Comparison of ENCODE assay signal across 8 mouse cellular contexts in genomic region chr11:19991303-19991976, GRCm38 (mm10).
DNase-seq lines count a peak whose midpoint lies in the region; ATAC-seq lines count a peak whose summit lies in the region.

No protein-coding gene starts in this region.

- no peaks in the 10 kb centered on the region for H3K36me3 ChIP-seq in heart, embryonic 15.5 days
- no peaks in the 10 kb centered on the region for H3K36me3 ChIP-seq in heart, embryonic 12.5 days
- no peaks in the 10 kb centered on the region for H3K36me3 ChIP-seq in embryonic facial prominence, embryonic 14.5 days (ENCODE audit: control insufficient read depth, insufficient read depth, low read length)
- H3K36me3 ChIP-seq in limb, embryonic 13.5 days, result no peaks in the 10 kb centered on the region

- no peaks in the 10 kb centered on the region for H3K27me3 ChIP-seq in heart, embryonic 15.5 days
- H3K27me3 ChIP-seq in heart, embryonic 12.5 days (replicated peaks), result no peaks in the 10 kb centered on the region
- no peaks in the 10 kb centered on the region for H3K27me3 ChIP-seq in embryonic facial prominence, embryonic 14.5 days (replicated peaks; ENCODE audit: control insufficient read depth, insufficient read depth, low read length)
- no peaks in the 10 kb centered on the region for H3K27me3 ChIP-seq in limb, embryonic 13.5 days

- H3K4me3 ChIP-seq in heart, embryonic 15.5 days, result no peak overlapping the region
- H3K4me3 ChIP-seq in heart, embryonic 12.5 days, result no peak overlapping the region
- no peak overlapping the region for H3K4me3 ChIP-seq in brown adipose tissue, adult 24 weeks (ENCODE audit: insufficient read depth, low read depth, low read length)
- no peak overlapping the region for H3K4me3 ChIP-seq in embryonic facial prominence, embryonic 14.5 days (ENCODE audit: low read depth, low read length)
- no peak overlapping the region for H3K4me3 ChIP-seq in limb, embryonic 13.5 days

- WGBS in heart, embryonic 15.5 days, result 66% methylated on average over 12 of the region's 12 CpGs
- WGBS in heart, embryonic 12.5 days, result 70% methylated on average over 12 of the region's 12 CpGs
- WGBS in embryonic facial prominence, embryonic 14.5 days, result 57% methylated on average over 12 of the region's 12 CpGs
- 56% methylated on average over 12 of the region's 12 CpGs for WGBS in limb, embryonic 13.5 days

- H3K9me3 ChIP-seq in heart, embryonic 15.5 days (replicated peaks), result no peaks in the 10 kb centered on the region
- no peaks in the 10 kb centered on the region for H3K9me3 ChIP-seq in heart, embryonic 12.5 days (replicated peaks)
- no peaks in the 10 kb centered on the region for H3K9me3 ChIP-seq in embryonic facial prominence, embryonic 14.5 days (ENCODE audit: control insufficient read depth, low read length)
- no peaks in the 10 kb centered on the region for H3K9me3 ChIP-seq in limb, embryonic 13.5 days

- H3K4me1 ChIP-seq in heart, embryonic 15.5 days (replicated peaks), result peaks cover 51% of the 10 kb centered on the region
- peaks cover 59% of the 10 kb centered on the region for H3K4me1 ChIP-seq in heart, embryonic 12.5 days (replicated peaks)
- H3K4me1 ChIP-seq in brown adipose tissue, adult 24 weeks (ENCODE audit: control insufficient read depth, insufficient read depth, insufficient read length, low read length), result peaks cover 43% of the 10 kb centered on the region
- H3K4me1 ChIP-seq in embryonic facial prominence, embryonic 14.5 days (ENCODE audit: control insufficient read depth, insufficient read depth, low read length), result peaks cover 38% of the 10 kb centered on the region
- peaks cover 56% of the 10 kb centered on the region for H3K4me1 ChIP-seq in limb, embryonic 13.5 days

- 0 out of 2 replicates have a peak overlapping the region, but pooled peaks have one; percentile 22 for H3K27ac ChIP-seq in heart, embryonic 15.5 days
- no peak overlapping the region for H3K27ac ChIP-seq in heart, embryonic 12.5 days (ENCODE audit: poor library complexity, severe bottlenecking)
- 0 out of 2 replicates have a peak overlapping the region, but pooled peaks have one; percentile 9 for H3K27ac ChIP-seq in brown adipose tissue, adult 24 weeks (replicated peaks; ENCODE audit: low read depth, low read length)
- peak overlapping the region; percentile 49 for H3K27ac ChIP-seq in embryonic facial prominence, embryonic 14.5 days (replicated peaks; ENCODE audit: low read depth, low read length)
- H3K27ac ChIP-seq in limb, embryonic 13.5 days, result 0 out of 2 replicates have a peak overlapping the region, but pooled peaks have one; percentile 28

- intact Hi-C loops in left cerebral cortex, postnatal 25 days (cut with DNase I), result no loop called here

- peak; percentile 55 for DNase-seq in embryonic facial prominence, embryonic 14.5 days (ENCODE audit: low spot score)
- no peak for DNase-seq in yolk sac, embryonic 10.5 days (ENCODE audit: low spot score)
- DNase-seq in left cerebral cortex, postnatal 25 days (ENCODE audit: low spot score in 2 of 2), result no peak
- DNase-seq in embryo, embryonic 10.5 days (ENCODE audit: low spot score), result no peak

- no peak overlapping the region for H3K4me2 ChIP-seq in heart, embryonic 15.5 days
- no peak overlapping the region for H3K4me2 ChIP-seq in heart, embryonic 12.5 days
- no peak overlapping the region for H3K4me2 ChIP-seq in embryonic facial prominence, embryonic 14.5 days (ENCODE audit: low read depth, low read length)
- no peak overlapping the region for H3K4me2 ChIP-seq in limb, embryonic 13.5 days (replicated peaks)

- H3K9ac ChIP-seq in heart, embryonic 15.5 days, result no peak overlapping the region
- no peak overlapping the region for H3K9ac ChIP-seq in heart, embryonic 12.5 days
- H3K9ac ChIP-seq in embryonic facial prominence, embryonic 14.5 days (ENCODE audit: low read depth, low read length), result no peak overlapping the region
- no peak overlapping the region for H3K9ac ChIP-seq in limb, embryonic 13.5 days

- ATAC-seq in heart, embryonic 15.5 days (replicated peaks; ENCODE audit: insufficient number of reproducible peaks, insufficient read depth, low FRiP score, low read depth), result no peak
- no peak for ATAC-seq in heart, embryonic 12.5 days (ENCODE audit: insufficient number of reproducible peaks, low FRiP score)
- no peak; the same call in 1 of the 2 replicates for ATAC-seq in embryonic facial prominence, embryonic 14.5 days (ENCODE audit: low read depth)
- ATAC-seq in limb, embryonic 13.5 days (ENCODE audit: low FRiP score, low read depth), result no peak
